Mouse (Mus musculus): ENCODE results near the gene 4933428M09Rik. TPM values are rescaled to one million over a fixed set of nuclear protein-coding genes. Genes with fewer than 3 reads are reported as not detected.

Gene 4933428M09Rik
- polyA plus RNA-seq, 1 experiment from 2014 or later = not detected

DNA sequence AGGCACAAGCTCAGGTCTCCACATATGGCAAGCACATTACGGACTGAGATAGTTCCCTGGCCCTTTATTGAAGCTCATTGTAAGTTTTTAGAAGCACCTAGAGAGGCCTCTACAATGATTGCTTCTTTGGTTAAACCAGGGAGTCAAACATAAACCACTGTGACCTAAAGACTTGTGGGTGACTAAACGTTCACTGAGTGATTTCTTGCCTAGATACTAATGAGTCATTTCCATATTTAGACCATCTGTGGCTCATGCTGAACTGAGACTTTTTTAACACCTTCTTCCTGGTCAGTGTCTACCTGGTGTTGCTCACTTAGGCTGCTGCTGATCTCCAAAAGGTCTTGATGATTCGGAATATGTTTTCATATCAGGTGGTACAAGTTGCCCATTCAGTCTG, 42.9 kb downstream of the 4933428M09Rik start:
- Histone ChIP-seq H3K4me3 (no peak overlapping the region), H3K36me3 (no peaks in the 10 kb centered on the region), H3K4me2 (replicated peaks) (no peak overlapping the region), H3K9me3 (no peaks in the 10 kb centered on the region), H3K27ac (no peak overlapping the region), H3K9ac (no peak overlapping the region), H3K27me3 (no peaks in the 10 kb centered on the region), H3K4me1 (no peaks in the 10 kb centered on the region)
- no peak for ATAC-seq (ENCODE audit: insufficient number of reproducible peaks, insufficient read depth, low FRiP score, low TSS enrichment)
- 72% methylated on average over 3 of the region's 3 CpGs for WGBS

Other genes with a start within 250 kb of the 4933428M09Rik start
- gene Serpina7, start 94.0 kb upstream of the 4933428M09Rik start, polyA plus RNA-seq (2016; fragmentation: Nextera tagmentation; extraction: Ambion mirVana) = 0.12 TPM in 1 of 2 replicates, not detected in the other
- gene 4930513O06Rik, start 93.0 kb upstream of the 4933428M09Rik start, polyA plus RNA-seq (2016; fragmentation: Nextera tagmentation; extraction: Ambion mirVana) = not detected in 2 replicates
- gene Mum1l1, start 30.8 kb downstream of the 4933428M09Rik start, polyA plus RNA-seq (2016; fragmentation: Nextera tagmentation; extraction: Ambion mirVana) = 28.8 and 29.8 TPM in 2 replicates
- gene Trap1a, start 154.5 kb downstream of the 4933428M09Rik start, polyA plus RNA-seq (2016; fragmentation: Nextera tagmentation; extraction: Ambion mirVana) = not detected in 2 replicates